Mouse (Mus musculus) liver, postnatal 0 days (tissue): ENCODE data around the gene Hsd17b14.

Experiments
- CTCF ChIP-seq: sonication (generic); IDR thresholded peaks from 2 replicates; pipeline ENCODE4 v1.5.1; 2016; ENCODE audit warnings: antibody characterized with exemption, low read depth
- EP300 ChIP-seq: IDR thresholded peaks from 2 replicates; pipeline ENCODE4 v1.6.1; 2016; ENCODE audit warnings: antibody characterized with exemption, low read depth, mild to moderate bottlenecking

DNA sequence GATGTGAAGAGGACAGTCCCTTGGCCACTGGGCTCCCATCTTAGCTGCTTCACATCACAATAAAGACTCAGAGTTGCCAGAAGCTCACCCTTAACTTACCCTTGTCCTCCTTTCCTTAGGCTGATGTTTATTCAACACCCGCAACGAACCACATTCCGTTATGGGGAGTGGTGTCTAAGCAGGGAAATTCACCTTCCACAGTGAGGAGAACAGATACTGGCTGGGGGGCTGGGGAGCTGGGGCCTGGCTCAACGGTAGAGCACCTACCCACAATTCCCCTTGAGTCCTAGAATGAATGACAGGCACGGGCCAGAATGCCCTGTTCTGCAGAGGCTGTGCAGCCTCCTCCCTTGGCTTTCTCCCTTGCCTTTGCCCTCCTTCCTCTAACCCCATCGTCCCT, 4.2 kb downstream of the Hsd17b14 start:
- no peak for TF ChIP-seq CTCF
- no peak for TF ChIP-seq EP300
